Mouse (Mus musculus) MEL (cell line): ENCODE measurements around the gene a.

ENCODE experiments used
- BHLHE40 ChIP-seq: IDR thresholded peaks from 2 replicates; pipeline ENCODE4 v1.6.1; 2012; ENCODE audit warnings: low read depth, mild to moderate bottlenecking, inconsistent platforms, low read length, improper control_type of control experiment, borderline replicate concordance
- POLR2A ChIP-seq, 2 experiments: IDR thresholded peaks; 2 replicates each; pipeline ENCODE4 v1.6.1; 2011 to 2012; ENCODE audit warnings: low read length in 2 of 2, mild to moderate bottlenecking in 2 of 2, control low read depth in 1 of 2, improper control_type of control experiment in 1 of 2, low read depth in 1 of 2, moderate library complexity in 1 of 2; ENCODE audit not compliant: control insufficient read depth in 1 of 2, insufficient read depth in 1 of 2, poor library complexity in 1 of 2
- POLR2AphosphoS2 ChIP-seq: IDR thresholded peaks from 2 replicates; pipeline ENCODE4 v1.6.1; 2011; ENCODE audit warnings: low read length, improper control_type of control experiment
- TCF12 ChIP-seq: IDR thresholded peaks from 2 replicates; pipeline ENCODE4 v1.6.1; 2014; ENCODE audit warnings: low read depth, mild to moderate bottlenecking, inconsistent platforms, low read length, improper control_type of control experiment, moderate library complexity

- no peak for TF ChIP-seq POLR2A (IDR thresholded peaks at IDR 0.05; ENCODE audit: control insufficient read depth in 1 of 2, insufficient read depth in 1 of 2, low read depth in 1 of 2, low read length in 2 of 2, poor library complexity in 1 of 2)
- TF ChIP-seq TCF12, result no peak
- no peak for TF ChIP-seq POLR2AphosphoS2
- TF ChIP-seq BHLHE40, result no peak
These were observed 200.2 kb downstream of the a start for GRCm38 (mm10) chr2:154991411-154991810.
